Mouse (Mus musculus) spleen, embryonic (tissue): Measurements from ENCODE around the gene Kctd2.

Source experiments
- CTCF ChIA-PET: fragments of 350-600 bp; sonication (Branson Sonifier 250); formaldehyde crosslinking; loops from one replicate; lab custom pipeline; 2022; lab: Charles Lee

Kctd2 gene

GRCm38 (mm10) chr11:115400126-115400525 is 19.8 kb upstream of the Kctd2 start:
- CTCF ChIA-PET, result interaction anchor here (0.8 kb wide), 1 partner anchor 100 kb away, joined by 6 read pairs; no protein-coding TSS in a partner anchor

GRCm38 (mm10) chr11:115400630-115401391 is 19.1 kb upstream of the Kctd2 start:
- CTCF ChIA-PET, result interaction anchor here (0.8 kb wide), 1 partner anchor 100 kb away, joined by 6 read pairs; no protein-coding TSS in a partner anchor

- CTCF ChIA-PET, result interaction anchor here (1.6 kb wide), 1 partner anchor 16 kb away, joined by 4 read pairs; no protein-coding TSS in a partner anchor
These were observed 16.4 kb upstream of the Kctd2 start, which contains the start of gene Mrpl58 for GRCm38 (mm10) chr11:115403338-115404124. Gene Mrpl58, plus strand, starts transcription at chr11:115403752.

- CTCF ChIA-PET, result no interaction called here
These were observed 14.2 kb upstream of the Kctd2 start for GRCm38 (mm10) chr11:115405723-115406122.

- CTCF ChIA-PET, result interaction anchor here (0.6 kb wide), 1 partner anchor 60 kb away, joined by 7 read pairs; no protein-coding TSS in a partner anchor
These were observed 13.0 kb upstream of the Kctd2 start for GRCm38 (mm10) chr11:115406858-115407401.

GRCm38 (mm10) chr11:115408266-115408920 is 11.5 kb upstream of the Kctd2 start:
- CTCF ChIA-PET, result interaction anchor here (1.1 kb wide), 1 partner anchor 14 kb away, joined by 3 read pairs; no protein-coding TSS in a partner anchor

- CTCF ChIA-PET, result no interaction called here
These were observed 10.4 kb upstream of the Kctd2 start for GRCm38 (mm10) chr11:115409556-115409955.

- CTCF ChIA-PET, result no interaction called here
These were observed 635 bp downstream of the Kctd2 start for GRCm38 (mm10) chr11:115420336-115421190.

- CTCF ChIA-PET, result no interaction called here
These were observed 1.4 kb downstream of the Kctd2 start for GRCm38 (mm10) chr11:115421328-115421727.

GRCm38 (mm10) chr11:115421972-115422371 is 2.0 kb downstream of the Kctd2 start:
- CTCF ChIA-PET, result interaction anchor here (0.7 kb wide), 1 partner anchor 13 kb away, joined by 3 read pairs; no protein-coding TSS in a partner anchor

GRCm38 (mm10) chr11:115423091-115423490 is 3.2 kb downstream of the Kctd2 start:
- CTCF ChIA-PET, result no interaction called here

GRCm38 (mm10) chr11:115424666-115425065 is 4.7 kb downstream of the Kctd2 start:
- CTCF ChIA-PET, result no interaction called here

- CTCF ChIA-PET, result no interaction called here
These were observed 5.7 kb downstream of the Kctd2 start for GRCm38 (mm10) chr11:115425671-115426070.

GRCm38 (mm10) chr11:115427482-115428331 is 7.8 kb downstream of the Kctd2 start:
- CTCF ChIA-PET, result no interaction called here

GRCm38 (mm10) chr11:115429307-115429706 is 9.4 kb downstream of the Kctd2 start:
- CTCF ChIA-PET, result no interaction called here

GRCm38 (mm10) chr11:115430561-115430960 is 10.6 kb downstream of the Kctd2 start:
- CTCF ChIA-PET, result no interaction called here

GRCm38 (mm10) chr11:115432814-115433213 is 12.9 kb downstream of the Kctd2 start:
- CTCF ChIA-PET, result no interaction called here

GRCm38 (mm10) chr11:115433342-115433741 is 13.4 kb downstream of the Kctd2 start:
- CTCF ChIA-PET, result no interaction called here

- CTCF ChIA-PET, result no interaction called here
These were observed 15.8 kb downstream of the Kctd2 start for GRCm38 (mm10) chr11:115435596-115436337.
